Mouse (Mus musculus): ENCODE measurements around the gene Mmp8.

GRCm38 (mm10) chr9:7509619-7510233, 48.5 kb upstream of the Mmp8 start:
- TF ChIP-seq CTCF (IDR thresholded peaks at IDR 0.05; ENCODE audit: borderline replicate concordance, extremely low read depth, insufficient read depth, insufficient read length) (no peak), POLR2A (IDR thresholded peaks at IDR 0.05; ENCODE audit: borderline replicate concordance, extremely low read depth, insufficient read depth, insufficient read length, poor library complexity, severe bottlenecking) (no peak)

All from brain, embryonic 14.5 days (tissue).